Mouse (Mus musculus) skeletal muscle tissue, postnatal 0 days (tissue): ENCODE measurements around the gene Ap1s3. TPM values are rescaled to one million over a fixed set of nuclear protein-coding genes. Genes with fewer than 3 reads are reported as not detected.

Source experiments
- polyA plus RNA-seq: library from polyadenylated mRNA; unstranded; fragments of >200 nt; fragmentation: Nextera tagmentation; extraction: Ambion mirVana; gene quantifications from 2 replicates; pipeline ENCODE4 v1.2.1, GENCODE M21; 2015

Ap1s3 gene
- polyA plus RNA-seq, result not detected in 2 replicates

GRCm38 (mm10) chr1:79671543-79672337 is at the start of gene Ap1s3:
Gene Ap1s3, minus strand, starts transcription at chr1:79671972.

Other genes starting within 250 kb of the Ap1s3 start
- gene Scg2, start 231.9 kb downstream of the Ap1s3 start, polyA plus RNA-seq, result 0.10 and 0.39 TPM in 2 replicates
- 56.2 and 60.2 TPM in 2 replicates for gene Mrpl44, start 104.0 kb upstream of the Ap1s3 start, polyA plus RNA-seq
- 31.5 and 33.3 TPM in 2 replicates for gene Wdfy1, start 104.2 kb upstream of the Ap1s3 start, polyA plus RNA-seq
- gene Serpine2, start 189.2 kb upstream of the Ap1s3 start, polyA plus RNA-seq, result 73.2 and 77.1 TPM in 2 replicates